Mouse (Mus musculus): ENCODE data around the gene Prr5l. TPM values are rescaled to one million over a fixed set of nuclear protein-coding genes. Genes with fewer than 3 reads are reported as not detected.

Prr5l gene
- polyA plus RNA-seq, 1 experiment = 4.5 TPM

DNA sequence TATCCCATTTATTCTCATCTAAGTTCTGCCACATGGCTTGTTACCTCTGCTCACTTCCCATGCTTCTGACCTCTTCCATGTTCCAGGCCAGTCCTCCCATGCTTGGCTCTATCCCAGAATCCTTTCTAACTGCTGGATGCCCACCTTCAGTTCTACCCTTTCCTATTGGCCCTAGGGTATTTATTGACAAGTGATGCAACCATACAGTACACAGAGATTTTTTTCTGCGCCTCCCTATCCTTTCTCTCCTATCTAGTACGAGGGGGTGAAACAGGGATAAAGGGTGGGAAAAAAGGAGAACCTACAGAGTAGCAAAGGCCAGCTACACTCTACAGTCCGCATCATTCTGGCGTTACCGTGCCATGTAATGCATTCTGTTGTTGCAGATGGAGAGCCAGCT is 194.8 kb downstream of the Prr5l start:
- TF ChIP-seq POLR2A (IDR thresholded peaks at IDR 0.05; ENCODE audit: low read depth, low read length) (no peak), CTCF (IDR thresholded peaks at IDR 0.05; ENCODE audit: borderline replicate concordance, insufficient read depth, low read length) (no peak)
- Histone ChIP-seq H3K27ac (ENCODE audit: insufficient read depth, low read length) (no peak overlapping the region), H3K4me3 (ENCODE audit: insufficient read depth, low read length) (no peak overlapping the region), H3K4me1 (ENCODE audit: control insufficient read depth, insufficient read depth, low read length) (no peaks in the 10 kb centered on the region)

- no peaks in the 10 kb centered on the region; the same call in 1 of the 2 replicates for H3K4me1 ChIP-seq (ENCODE audit: control insufficient read depth, insufficient read depth, low read length)
- no peak for TF ChIP-seq POLR2A (IDR thresholded peaks at IDR 0.05; ENCODE audit: low read depth, low read length)
- H3K4me3 ChIP-seq (ENCODE audit: insufficient read depth, low read length) = no peak overlapping the region
- H3K27ac ChIP-seq (ENCODE audit: insufficient read depth, low read length) = no peak overlapping the region
These were observed 198.4 kb downstream of the Prr5l start for GRCm38 (mm10) chr2:101684421-101684820.

DNA sequence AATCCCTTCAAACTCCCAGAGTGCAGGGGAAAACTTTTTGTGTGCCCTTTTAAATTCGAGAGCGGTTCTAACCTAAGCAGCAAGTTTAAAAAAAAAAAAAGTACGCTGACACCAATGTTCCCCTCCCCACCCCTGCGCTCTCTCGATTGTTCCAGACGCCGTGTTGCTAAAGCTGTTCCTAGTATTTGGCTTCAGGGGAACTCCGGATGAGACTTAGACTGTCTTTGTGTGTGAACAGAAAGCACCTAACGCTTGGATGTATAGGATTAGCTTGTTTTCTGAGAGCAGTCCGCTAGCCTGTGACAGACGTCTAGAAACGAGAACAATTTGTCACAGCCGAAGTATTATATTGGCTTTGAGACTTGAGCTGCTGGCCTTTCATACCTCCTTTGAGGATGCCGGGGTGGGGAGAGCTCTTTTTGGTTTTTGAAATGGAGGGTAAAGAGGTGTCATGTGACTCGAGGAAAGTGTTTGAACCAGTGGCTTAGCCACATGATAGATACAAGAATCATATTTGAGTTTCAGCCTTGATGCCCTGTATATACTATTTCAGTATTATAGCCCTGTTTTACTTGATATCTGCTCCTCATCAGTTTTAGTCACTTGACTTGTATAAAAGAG is 203.6 kb downstream of the Prr5l start:
- Histone ChIP-seq H3K4me1 (ENCODE audit: control insufficient read depth, insufficient read depth, low read length) (no peaks in the 10 kb centered on the region; the same call in 1 of the 2 replicates), H3K27ac (ENCODE audit: insufficient read depth, low read length) (no peak overlapping the region), H3K4me3 (ENCODE audit: insufficient read depth, low read length) (peak overlapping the region; percentile 81)
- TF ChIP-seq CTCF (IDR thresholded peaks at IDR 0.05; ENCODE audit: borderline replicate concordance, insufficient read depth, low read length) (no peak), POLR2A (IDR thresholded peaks at IDR 0.05; ENCODE audit: low read depth, low read length) (no peak)

GRCm38 (mm10) chr2:101678236-101679021 is 204.4 kb downstream of the Prr5l start, which contains the start of gene Traf6:
Gene Traf6, plus strand, starts transcription at chr2:101678429.
- H3K4me1 ChIP-seq (ENCODE audit: control insufficient read depth, insufficient read depth, low read length) = no peaks in the 10 kb centered on the region; the same call in 1 of the 2 replicates
- peak within 1 kb of the TSS; percentile 81 for H3K4me3 ChIP-seq (ENCODE audit: insufficient read depth, low read length)
- no peak within 1 kb of the TSS for H3K27ac ChIP-seq (ENCODE audit: insufficient read depth, low read length)
- TF ChIP-seq CTCF (IDR thresholded peaks at IDR 0.05; ENCODE audit: borderline replicate concordance, insufficient read depth, low read length) = peak; percentile 31; the same call in 1 of the 2 replicates
- TF ChIP-seq POLR2A (IDR thresholded peaks at IDR 0.05; ENCODE audit: low read depth, low read length) = peak; percentile 76

GRCm38 (mm10) chr2:101673547-101673946 is 209.3 kb downstream of the Prr5l start:
- H3K4me3 ChIP-seq (ENCODE audit: insufficient read depth, low read length) = no peak overlapping the region
- no peak for TF ChIP-seq POLR2A (IDR thresholded peaks at IDR 0.05; ENCODE audit: low read depth, low read length)
- no peak for TF ChIP-seq CTCF (IDR thresholded peaks at IDR 0.05; ENCODE audit: borderline replicate concordance, insufficient read depth, low read length)
- H3K27ac ChIP-seq (ENCODE audit: insufficient read depth, low read length) = no peak overlapping the region
- no peaks in the 10 kb centered on the region for H3K4me1 ChIP-seq (ENCODE audit: control insufficient read depth, insufficient read depth, low read length)

DNA sequence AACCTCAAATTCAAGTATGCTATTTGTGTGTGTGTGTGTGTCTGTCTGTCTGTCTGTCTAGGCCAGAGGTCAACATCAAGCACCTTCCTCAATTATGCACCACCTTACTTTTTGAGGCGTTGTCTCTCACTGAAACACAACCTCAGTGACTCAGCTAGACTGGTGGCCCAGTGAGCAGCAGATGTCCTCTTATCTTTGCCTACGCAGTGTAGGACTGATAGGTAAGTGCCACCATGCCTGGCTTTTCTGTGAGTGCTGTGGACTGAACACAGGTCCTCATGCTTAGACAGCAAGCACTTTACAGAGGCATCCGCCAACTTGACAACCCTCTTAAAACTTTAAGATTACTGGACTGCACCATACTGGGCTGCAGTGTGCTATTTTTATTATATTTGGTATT is 214.1 kb downstream of the Prr5l start:
- TF ChIP-seq POLR2A (IDR thresholded peaks at IDR 0.05; ENCODE audit: low read depth, low read length) = no peak
- no peak for TF ChIP-seq CTCF (IDR thresholded peaks at IDR 0.05; ENCODE audit: borderline replicate concordance, insufficient read depth, low read length)
- Histone ChIP-seq H3K4me1 (ENCODE audit: control insufficient read depth, insufficient read depth, low read length) (no peaks in the 10 kb centered on the region), H3K27ac (ENCODE audit: insufficient read depth, low read length) (no peak overlapping the region), H3K4me3 (ENCODE audit: insufficient read depth, low read length) (no peak overlapping the region)

DNA sequence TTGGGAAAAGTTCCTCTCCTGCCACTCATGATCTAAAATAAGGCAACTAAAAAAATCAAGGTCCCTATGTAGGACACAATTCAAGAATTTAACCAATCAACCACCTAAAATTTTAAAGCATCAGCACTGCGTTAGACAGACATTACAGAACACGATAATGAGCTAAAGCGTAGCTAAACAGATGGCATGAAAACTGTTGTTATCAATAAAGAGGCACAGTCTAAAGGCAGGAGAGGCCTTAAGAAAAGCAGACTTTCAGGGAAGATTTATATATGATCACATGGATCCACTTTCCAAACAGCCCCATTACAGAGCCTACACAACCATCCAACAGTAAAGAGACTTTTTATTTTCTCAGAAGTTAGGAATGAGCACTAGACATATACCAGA is 217.1 kb downstream of the Prr5l start:
- H3K27ac ChIP-seq (ENCODE audit: insufficient read depth, low read length) = no peak overlapping the region
- no peak overlapping the region for H3K4me3 ChIP-seq (ENCODE audit: insufficient read depth, low read length)
- H3K4me1 ChIP-seq (ENCODE audit: control insufficient read depth, insufficient read depth, low read length) = no peaks in the 10 kb centered on the region
- TF ChIP-seq POLR2A (IDR thresholded peaks at IDR 0.05; ENCODE audit: low read depth, low read length) (no peak), CTCF (IDR thresholded peaks at IDR 0.05; ENCODE audit: borderline replicate concordance, insufficient read depth, low read length) (no peak)

GRCm38 (mm10) chr2:101665058-101665702 is 217.6 kb downstream of the Prr5l start:
- Histone ChIP-seq H3K4me1 (ENCODE audit: control insufficient read depth, insufficient read depth, low read length) (no peaks in the 10 kb centered on the region), H3K4me3 (ENCODE audit: insufficient read depth, low read length) (no peak overlapping the region), H3K27ac (ENCODE audit: insufficient read depth, low read length) (no peak overlapping the region)
- TF ChIP-seq CTCF (IDR thresholded peaks at IDR 0.05; ENCODE audit: borderline replicate concordance, insufficient read depth, low read length) (peak; percentile 86; the same call in 1 of the 2 replicates), POLR2A (IDR thresholded peaks at IDR 0.05; ENCODE audit: low read depth, low read length) (no peak)

Other genes with a start within 250 kb of the Prr5l start
- not detected in 2 replicates for gene Rag1, start 233.5 kb downstream of the Prr5l start, polyA plus RNA-seq (2011; ENCODE audit: insufficient read length, low read depth, missing spikeins)
- 23.6 and 24.1 TPM in 2 replicates for gene B230118H07Rik, start 233.5 kb downstream of the Prr5l start, polyA plus RNA-seq (2011; ENCODE audit: insufficient read length, low read depth, missing spikeins)
- gene Traf6, start 204.6 kb downstream of the Prr5l start, polyA plus RNA-seq (2011; ENCODE audit: insufficient read length, low read depth, missing spikeins) = 11.0 and 11.8 TPM in 2 replicates
- gene Commd9, start 3.2 kb upstream of the Prr5l start, polyA plus RNA-seq (2011; ENCODE audit: insufficient read length, low read depth, missing spikeins) = 46.0 and 56.0 TPM in 2 replicates

Data from embryonic fibroblast, embryonic 13.5 days (primary cell).